10 mouse cellular contexts compared by ENCODE assay signal in the genomic region with DNA sequence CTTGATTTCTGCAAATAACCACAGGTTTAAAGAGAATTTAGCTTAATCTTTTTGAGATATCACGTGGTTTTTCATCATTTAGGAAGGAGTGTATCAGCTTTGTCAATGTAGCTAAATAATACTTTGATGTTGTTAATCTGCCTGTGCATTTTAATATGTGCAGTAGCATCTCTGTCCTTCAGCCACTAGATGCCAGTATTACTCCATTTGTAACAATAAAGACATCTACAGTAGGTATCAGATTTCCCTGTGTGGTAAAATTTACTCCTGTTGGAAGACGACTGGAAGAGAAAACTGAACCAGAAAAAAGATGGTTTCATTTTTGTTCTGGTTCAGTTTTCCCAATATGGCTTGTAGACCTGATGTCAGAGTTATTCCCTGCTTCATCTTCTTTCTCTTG. TPM values are rescaled to one million over a fixed set of nuclear protein-coding genes. Genes with fewer than 3 reads are reported as not detected.
DNase-seq lines count a peak whose midpoint lies in the region; ATAC-seq lines count a peak whose summit lies in the region.
"Had no signal": no experiment of that assay in that cellular context is flagged by ENCODE, and none has a peak within 500 bp of the region (broad histone marks: within the 10 kb centered on the region; RNA-seq: fewer than 3 reads in every experiment).

No protein-coding gene starts in this region.

- no peak overlapping the region for H3K27ac ChIP-seq in forebrain, embryonic 13.5 days
- H3K27ac ChIP-seq in forebrain, embryonic 10.5 days = no peak overlapping the region
- no peak overlapping the region for H3K27ac ChIP-seq in midbrain, embryonic 11.5 days (ENCODE audit: low read depth, low read length)
- H3K27ac ChIP-seq in midbrain, embryonic 10.5 days (replicated peaks) = no peak overlapping the region
- H3K27ac ChIP-seq: liver, embryonic 13.5 days had no signal

- no peak overlapping the region for H3K9ac ChIP-seq in forebrain, embryonic 13.5 days
- no peak overlapping the region for H3K9ac ChIP-seq in midbrain, embryonic 11.5 days (ENCODE audit: low read length)
- H3K9ac ChIP-seq: liver, embryonic 13.5 days had no signal

- WGBS in forebrain, embryonic 13.5 days = 39% methylated on average over 2 of the region's 2 CpGs
- WGBS in forebrain, embryonic 10.5 days = 68% methylated on average over 2 of the region's 2 CpGs
- WGBS in midbrain, embryonic 11.5 days = 54% methylated on average over 2 of the region's 2 CpGs
- 64% methylated on average over 2 of the region's 2 CpGs for WGBS in midbrain, embryonic 10.5 days

- no peaks in the 10 kb centered on the region for H3K9me3 ChIP-seq in forebrain, embryonic 13.5 days (replicated peaks)
- H3K9me3 ChIP-seq in forebrain, embryonic 10.5 days = no peaks in the 10 kb centered on the region
- no peaks in the 10 kb centered on the region for H3K9me3 ChIP-seq in midbrain, embryonic 11.5 days (ENCODE audit: control insufficient read depth, low read length)
- no peaks in the 10 kb centered on the region for H3K9me3 ChIP-seq in midbrain, embryonic 10.5 days (replicated peaks)
- H3K9me3 ChIP-seq: liver, embryonic 13.5 days had no signal

- no peak for DNase-seq in forebrain, embryonic 10.5 days (ENCODE audit: extremely low spot score, low spot score)
- peak; percentile 88 for DNase-seq in midbrain, embryonic 11.5 days (ENCODE audit: low spot score, missing footprints)
- DNase-seq in midbrain, embryonic 10.5 days (ENCODE audit: low spot score) = no peak
- peak; percentile 47 for DNase-seq in induced T-regulatory cell, adult 2 months (ENCODE audit: low read depth)
- DNase-seq in adrenal gland, postnatal 4 days (ENCODE audit: low spot score in 2 of 2) = no peak
- no peak for DNase-seq in right cerebral cortex, postnatal 10 days (ENCODE audit: low spot score in 2 of 2)
- DNase-seq in right cerebral cortex, adult 2 months (ENCODE audit: low spot score in 2 of 2) = no peak
- DNase-seq: cerebellum, postnatal 36 days; liver, embryonic 13.5 days had no signal

- peaks cover 46% of the 10 kb centered on the region for H3K36me3 ChIP-seq in forebrain, embryonic 13.5 days (ENCODE audit: poor library complexity, severe bottlenecking)
- H3K36me3 ChIP-seq in forebrain, embryonic 10.5 days (replicated peaks) = peaks cover 76% of the 10 kb centered on the region
- H3K36me3 ChIP-seq in midbrain, embryonic 11.5 days (ENCODE audit: control insufficient read depth, insufficient read depth, low read length) = 0 out of 2 replicates have a peak, but pooled peaks cover 3% of the 10 kb centered on the region
- H3K36me3 ChIP-seq in midbrain, embryonic 10.5 days = peaks cover 72% of the 10 kb centered on the region

- peak; percentile 67 for ATAC-seq in forebrain, embryonic 13.5 days
- ATAC-seq in midbrain, embryonic 11.5 days (ENCODE audit: low FRiP score) = no peak

- no peak overlapping the region for H3K4me3 ChIP-seq in forebrain, embryonic 13.5 days
- H3K4me3 ChIP-seq in forebrain, embryonic 10.5 days = no peak overlapping the region
- H3K4me3 ChIP-seq in midbrain, embryonic 11.5 days (ENCODE audit: low read depth, low read length) = no peak overlapping the region
- no peak overlapping the region for H3K4me3 ChIP-seq in midbrain, embryonic 10.5 days
- H3K4me3 ChIP-seq: liver, embryonic 13.5 days had no signal

- H3K27me3 ChIP-seq in forebrain, embryonic 13.5 days = no peaks in the 10 kb centered on the region
- peaks cover 9% of the 10 kb centered on the region; the same call in 1 of the 2 replicates for H3K27me3 ChIP-seq in forebrain, embryonic 10.5 days (ENCODE audit: poor library complexity, severe bottlenecking)
- no peaks in the 10 kb centered on the region for H3K27me3 ChIP-seq in midbrain, embryonic 11.5 days (ENCODE audit: control insufficient read depth, insufficient read depth, low read length)
- no peaks in the 10 kb centered on the region for H3K27me3 ChIP-seq in midbrain, embryonic 10.5 days (ENCODE audit: low read depth, poor library complexity, severe bottlenecking)
- H3K27me3 ChIP-seq: liver, embryonic 13.5 days had no signal

- no peak overlapping the region for H3K4me2 ChIP-seq in forebrain, embryonic 13.5 days
- H3K4me2 ChIP-seq in midbrain, embryonic 11.5 days = no peak overlapping the region
- H3K4me2 ChIP-seq: liver, embryonic 13.5 days had no signal

- peaks cover 4% of the 10 kb centered on the region; the same call in 1 of the 2 replicates for H3K4me1 ChIP-seq in forebrain, embryonic 13.5 days
- H3K4me1 ChIP-seq in forebrain, embryonic 10.5 days = peaks cover 9% of the 10 kb centered on the region
- H3K4me1 ChIP-seq in midbrain, embryonic 11.5 days (ENCODE audit: control insufficient read depth, insufficient read depth, low read length) = no peaks in the 10 kb centered on the region
- peaks cover 5% of the 10 kb centered on the region; the same call in 1 of the 2 replicates for H3K4me1 ChIP-seq in midbrain, embryonic 10.5 days
- H3K4me1 ChIP-seq: liver, embryonic 13.5 days had no signal

RNA-seq across cellular contexts. Expression of gene Zfp622, which starts 11.4 kb away (rescaled TPM):
- polyA plus RNA-seq in forebrain, embryonic 13.5 days (2015; fragmentation: Nextera tagmentation; extraction: Ambion mirVana) = 25.0 and 28.9 TPM in 2 replicates
- 22.0 and 24.4 TPM in 2 replicates for polyA plus RNA-seq in forebrain, embryonic 10.5 days (2016; fragmentation: Nextera tagmentation; extraction: Ambion mirVana)
- polyA plus RNA-seq in midbrain, embryonic 11.5 days (2014; fragmentation: Nextera tagmentation; extraction: Ambion mirVana) = 30.6 and 33.1 TPM in 2 replicates
- polyA plus RNA-seq in midbrain, embryonic 10.5 days (2016; fragmentation: Nextera tagmentation; extraction: Ambion mirVana) = 24.1 and 24.4 TPM in 2 replicates
- 10 to 100 TPM; 45.7 to 47.3 TPM for total RNA-seq in adrenal gland, postnatal 4 days (2021)

Comparison
In these comparisons a context has a peak if more than half of its experiments do, and no peak if none do; other contexts are left out.
1. DNase-seq: peak in midbrain, embryonic 11.5 days (single experiment) and induced T-regulatory cell, adult 2 months (single experiment); none in forebrain, embryonic 10.5 days (single experiment), midbrain, embryonic 10.5 days (single experiment), adrenal gland, postnatal 4 days (0 of 2), right cerebral cortex, postnatal 10 days (0 of 2) and right cerebral cortex, adult 2 months (0 of 2).